Mouse (Mus musculus): ENCODE results near the gene Camk2n1. TPM values are rescaled to one million over a fixed set of nuclear protein-coding genes. Genes with fewer than 3 reads are reported as not detected.

The Camk2n1 gene
- total RNA-seq, 4 experiments from 2014 or later = 966 to 1,102 (median 1,006) TPM

DNA sequence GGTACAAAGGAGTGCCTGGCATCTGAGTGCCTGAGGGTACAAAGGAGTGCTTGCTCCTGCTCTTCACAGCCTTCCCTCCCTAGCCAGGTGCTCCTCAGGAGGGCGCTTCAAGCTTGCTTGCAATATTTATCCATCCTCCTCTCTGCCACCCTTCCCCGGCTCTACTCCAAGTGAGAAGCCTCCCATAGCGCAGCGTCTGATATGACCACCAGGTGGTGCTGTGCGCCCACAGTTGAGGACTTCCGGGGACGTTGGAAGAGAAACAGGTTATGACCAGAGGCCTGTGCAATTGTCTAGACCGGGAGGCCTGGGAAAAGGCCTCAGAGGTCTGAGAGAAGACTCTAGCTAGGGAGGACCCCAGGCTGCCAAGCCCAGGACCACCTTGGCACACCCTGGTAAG, 6.7 kb upstream of the Camk2n1 start:
- peak; percentile 87 to 96 for DNase-seq (ENCODE audit: low spot score in 2 of 2)

- peak in 1 of 2 experiments; percentile 62 for DNase-seq (ENCODE audit: low spot score in 2 of 2)
Observed at GRCm38 (mm10) chr4:138447827-138448602, 6.1 kb upstream of the Camk2n1 start.

- DNase-seq (ENCODE audit: low spot score in 2 of 2) = no peak
Observed at GRCm38 (mm10) chr4:138448872-138449615, 5.1 kb upstream of the Camk2n1 start.

DNA sequence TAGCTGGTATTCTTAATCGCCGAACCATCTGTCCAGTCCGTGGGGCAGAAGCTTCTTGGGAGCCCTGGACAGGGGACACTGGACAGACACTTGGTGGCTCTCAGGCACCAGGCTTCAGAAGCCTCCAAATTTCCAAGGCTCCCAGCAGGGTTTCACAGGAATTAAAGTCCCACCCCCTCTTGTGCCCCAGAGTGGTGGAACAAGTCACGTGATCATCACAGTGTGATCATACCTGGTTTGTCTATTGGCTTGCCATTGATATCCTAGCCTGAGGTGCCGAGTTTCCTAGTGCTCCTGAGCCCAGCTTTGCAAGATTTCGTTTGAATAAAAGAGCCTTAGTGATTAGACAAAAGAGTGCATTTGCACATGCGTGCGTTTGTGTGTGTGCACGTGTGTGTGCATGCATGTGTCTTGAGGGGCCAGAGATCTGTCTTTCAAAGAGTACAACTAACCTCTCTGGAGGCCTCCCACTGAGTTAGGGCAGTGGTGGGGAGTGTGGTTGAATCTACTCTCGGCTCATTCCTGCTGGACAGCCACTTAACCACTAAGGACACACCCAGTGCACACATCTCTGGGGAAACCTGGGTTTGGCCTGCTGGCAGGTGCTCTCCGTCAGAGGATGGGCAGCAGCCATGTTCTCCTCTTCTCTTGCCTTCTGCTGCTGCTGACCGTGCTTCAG, 4.3 kb upstream of the Camk2n1 start:
- DNase-seq (ENCODE audit: low spot score in 2 of 2) = no peak

DNA sequence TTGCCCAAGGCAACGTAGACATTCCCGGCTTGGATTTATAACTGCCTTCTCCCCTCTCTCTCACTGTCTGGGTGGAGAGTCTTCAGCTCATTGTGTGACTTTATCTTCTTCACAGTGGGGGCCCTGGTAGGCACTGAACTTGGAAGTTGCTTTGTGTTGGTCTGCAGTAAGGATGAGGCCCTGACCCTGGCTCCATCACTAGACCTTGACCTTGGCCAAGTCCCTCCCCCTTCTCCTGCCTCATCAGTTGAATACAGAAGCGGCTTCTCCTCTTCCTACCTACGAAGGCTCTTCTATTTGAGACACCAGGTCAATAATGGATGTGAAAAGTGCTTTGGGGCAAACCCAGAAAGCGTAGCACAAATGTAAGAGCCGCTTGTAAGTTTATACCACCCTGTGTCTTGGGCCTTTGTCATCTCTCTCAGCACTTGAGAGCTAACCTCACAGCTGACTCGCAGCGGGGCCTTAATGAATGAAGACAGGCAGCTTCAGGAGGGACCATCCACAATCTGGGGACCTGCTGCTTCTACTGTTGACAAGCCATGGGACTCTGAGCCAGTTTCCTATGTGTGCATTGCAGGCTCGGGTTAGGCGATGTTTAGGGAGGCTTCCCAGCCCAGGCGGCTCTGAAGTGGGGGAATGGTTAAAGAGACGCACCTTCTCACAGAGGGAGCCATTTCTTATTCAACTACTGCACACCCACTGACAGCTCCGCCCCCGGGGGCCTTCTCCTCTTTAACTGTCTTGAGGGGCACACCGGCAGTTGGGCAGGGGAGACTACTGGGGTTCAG, 1.6 kb upstream of the Camk2n1 start:
- DNase-seq (ENCODE audit: low spot score in 2 of 2) = no peak

GRCm38 (mm10) chr4:138453097-138453752, 889 bp upstream of the Camk2n1 start:
- peak in 1 of 2 experiments; percentile 54 for DNase-seq (ENCODE audit: low spot score in 2 of 2)

DNA sequence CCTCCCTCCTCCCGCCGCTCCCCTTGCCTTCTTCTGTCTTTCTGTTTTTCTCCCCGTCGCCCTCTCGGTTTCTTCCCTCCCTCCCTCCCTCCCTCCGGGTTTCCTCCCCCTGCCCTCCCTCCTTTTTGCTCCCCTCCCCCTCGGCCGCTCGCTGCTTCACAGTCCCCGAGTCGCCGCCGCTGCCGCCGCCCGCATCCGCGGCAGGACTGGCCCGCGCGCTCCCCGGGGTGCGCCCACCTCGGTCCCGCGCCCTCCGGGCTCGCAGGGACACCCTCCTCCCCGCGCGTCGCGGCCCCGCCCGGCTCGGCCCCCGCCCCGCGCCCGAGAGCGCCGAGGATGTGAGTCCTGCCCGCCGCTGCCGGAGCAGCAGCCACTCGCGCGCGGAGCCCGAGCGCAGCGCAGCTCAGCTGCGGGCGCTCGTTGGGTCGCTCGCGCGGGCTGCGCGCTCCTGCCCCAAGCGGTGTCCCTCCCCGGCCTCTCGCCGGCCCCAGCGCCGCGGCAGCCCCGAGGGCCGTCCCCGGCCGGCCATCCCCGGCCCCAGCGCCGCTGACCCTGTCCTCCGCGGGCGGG, 542 bp downstream of the Camk2n1 start:
- peak; percentile 62 to 76 for DNase-seq (ENCODE audit: low spot score in 2 of 2)

- no peak for DNase-seq (ENCODE audit: low spot score in 2 of 2)
Observed at GRCm38 (mm10) chr4:138455141-138455955, 1.2 kb downstream of the Camk2n1 start.

DNA sequence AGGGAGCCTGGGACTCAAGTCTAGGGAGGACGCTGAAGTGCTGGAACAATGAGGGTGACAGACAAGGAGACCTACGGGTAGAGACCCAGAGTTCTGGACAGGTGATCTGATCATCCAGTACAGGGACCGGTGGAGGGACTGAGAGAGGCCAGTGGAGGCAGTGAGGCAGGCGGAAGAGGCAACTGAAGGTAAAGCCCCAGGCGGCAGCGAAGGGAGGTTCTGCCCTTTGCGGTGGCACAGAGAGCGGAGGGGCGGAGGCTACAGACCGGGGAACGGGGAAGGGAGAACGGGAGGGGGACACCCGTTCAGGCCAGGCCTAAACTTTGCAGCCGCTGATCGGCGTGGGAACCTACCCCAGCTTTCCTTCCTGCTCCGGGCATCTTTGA, 1.8 kb downstream of the Camk2n1 start:
- DNase-seq (ENCODE audit: low spot score in 2 of 2) = no peak

- DNase-seq (ENCODE audit: low spot score in 2 of 2) = no peak
Observed at GRCm38 (mm10) chr4:138456536-138456935, 2.4 kb downstream of the Camk2n1 start.

DNA sequence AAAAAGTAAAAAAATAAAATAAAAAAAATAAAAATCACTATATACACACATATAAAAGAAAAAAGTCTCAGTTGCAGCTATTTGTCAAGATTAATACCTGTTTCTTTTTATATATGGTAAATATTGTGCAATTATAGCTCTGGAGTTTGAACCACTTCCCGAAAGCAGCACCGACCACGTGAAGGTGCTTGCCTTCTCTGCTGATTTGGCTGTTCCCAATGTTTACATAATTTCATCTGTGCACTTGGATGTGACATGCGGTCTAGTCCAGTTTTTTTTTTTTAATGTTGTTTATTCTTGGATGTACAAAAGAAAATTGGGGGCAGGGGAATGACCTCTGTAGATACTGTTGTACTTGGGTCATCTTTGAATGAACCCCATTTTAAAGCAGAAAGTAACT, 3.0 kb downstream of the Camk2n1 start:
- DNase-seq (ENCODE audit: low spot score in 2 of 2) = no peak

- DNase-seq (ENCODE audit: low spot score in 2 of 2) = no peak
Observed at GRCm38 (mm10) chr4:138458171-138458570, 4.1 kb downstream of the Camk2n1 start.

GRCm38 (mm10) chr4:138458735-138459440, 4.8 kb downstream of the Camk2n1 start:
- DNase-seq (ENCODE audit: low spot score in 2 of 2) = no peak

DNA sequence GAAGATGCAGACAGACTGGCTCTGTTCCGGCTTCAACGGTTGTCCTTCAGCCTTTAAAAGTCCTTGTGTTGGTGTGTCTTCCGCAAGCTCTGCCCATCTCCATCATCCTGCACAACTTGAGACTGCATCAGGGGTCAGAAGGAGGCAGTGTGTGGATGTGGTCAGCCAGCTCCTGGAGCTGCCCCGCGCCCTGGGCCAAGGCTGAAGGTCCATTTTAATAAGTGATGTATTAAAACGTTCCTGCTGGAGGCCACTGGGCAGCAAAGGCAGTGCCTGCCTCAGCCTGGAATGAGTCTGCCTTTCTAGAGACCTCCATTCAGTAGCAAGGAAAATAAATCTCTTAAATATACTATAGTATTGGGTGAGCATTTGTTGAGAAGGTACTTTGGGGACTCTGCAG, 5.7 kb downstream of the Camk2n1 start:
- no peak for DNase-seq (ENCODE audit: low spot score in 2 of 2)

- no peak for DNase-seq (ENCODE audit: low spot score in 2 of 2)
Observed at GRCm38 (mm10) chr4:138460910-138461309, 6.8 kb downstream of the Camk2n1 start.

- no peak for DNase-seq (ENCODE audit: low spot score in 2 of 2)
Observed at GRCm38 (mm10) chr4:138461471-138461870, 7.4 kb downstream of the Camk2n1 start.

GRCm38 (mm10) chr4:138462971-138463831, 9.1 kb downstream of the Camk2n1 start:
- DNase-seq (ENCODE audit: low spot score in 2 of 2) = no peak

Data from left cerebral cortex, adult 8-10 months (tissue).